Mouse (Mus musculus): ENCODE results near the gene Pccb. TPM values are rescaled to one million over a fixed set of nuclear protein-coding genes. Genes with fewer than 3 reads are reported as not detected.

The Pccb gene
- total and polyA plus RNA-seq, 2 experiments from 2014 or later, result 27.2 to 49.3 TPM

GRCm38 (mm10) chr9:101075694-101076093 lies 41.0 kb upstream of the Pccb start:
- Histone ChIP-seq H3K9me3 (ENCODE audit: low read length) (no peaks in the 10 kb centered on the region), H3K36me3 (ENCODE audit: insufficient read depth) (no peaks in the 10 kb centered on the region), H3K27me3 (ENCODE audit: insufficient read depth, low read length) (no peaks in the 10 kb centered on the region), H3K4me3 (ENCODE audit: low read depth, low read length) (peak overlapping the region; percentile 98), H3K27ac (ENCODE audit: low read depth, low read length) (no peak overlapping the region), H3K9ac (peak overlapping the region; percentile 100), H3K4me1 (ENCODE audit: insufficient read depth) (peaks cover 32% of the 10 kb centered on the region), H3K4me2 (ENCODE audit: low read depth) (peak overlapping the region; percentile 87)
- under 1% methylated on average over 8 of the region's 8 CpGs for WGBS
- DNase-seq (no peak), ATAC-seq (no peak)
- no peak for TF ChIP-seq CTCF (IDR thresholded peaks at IDR 0.05; ENCODE audit: low read depth)

- peak; percentile 24 for DNase-seq
- H3K4me1 ChIP-seq (ENCODE audit: insufficient read depth), result peaks cover 31% of the 10 kb centered on the region
- peak overlapping the region; percentile 98 for H3K4me3 ChIP-seq (ENCODE audit: low read depth, low read length)
- H3K4me2 ChIP-seq (ENCODE audit: low read depth), result peak overlapping the region; percentile 87
- no peaks in the 10 kb centered on the region for H3K9me3 ChIP-seq (ENCODE audit: low read length)
- H3K27me3 ChIP-seq (ENCODE audit: insufficient read depth, low read length), result no peaks in the 10 kb centered on the region
- no peak for ATAC-seq
- peak overlapping the region; percentile 99 for H3K27ac ChIP-seq (ENCODE audit: low read depth, low read length)
- TF ChIP-seq CTCF (IDR thresholded peaks at IDR 0.05; ENCODE audit: low read depth), result no peak
- H3K9ac ChIP-seq, result peak overlapping the region; percentile 100
- under 1% methylated on average over 25 of the region's 25 CpGs for WGBS
- H3K36me3 ChIP-seq (ENCODE audit: insufficient read depth), result no peaks in the 10 kb centered on the region
Measured at GRCm38 (mm10) chr9:101075091-101075581, 40.4 kb upstream of the Pccb start.

GRCm38 (mm10) chr9:101074332-101075021 lies 39.8 kb upstream of the Pccb start:
- H3K9ac ChIP-seq, result peak overlapping the region; percentile 100
- H3K9me3 ChIP-seq (ENCODE audit: low read length), result no peaks in the 10 kb centered on the region
- H3K27ac ChIP-seq (ENCODE audit: low read depth, low read length), result peak overlapping the region; percentile 99
- peak; percentile 18; the same call in 1 of the 2 replicates for TF ChIP-seq CTCF (IDR thresholded peaks at IDR 0.05; ENCODE audit: low read depth)
- peaks cover 25% of the 10 kb centered on the region for H3K4me1 ChIP-seq (ENCODE audit: insufficient read depth)
- H3K36me3 ChIP-seq (ENCODE audit: insufficient read depth), result no peaks in the 10 kb centered on the region
- peak overlapping the region; percentile 87 for H3K4me2 ChIP-seq (ENCODE audit: low read depth)
- peak overlapping the region; percentile 98 for H3K4me3 ChIP-seq (ENCODE audit: low read depth, low read length)
- ATAC-seq, result peak; percentile 79
- no peaks in the 10 kb centered on the region for H3K27me3 ChIP-seq (ENCODE audit: insufficient read depth, low read length)
- under 1% methylated on average over 80 of the region's 100 CpGs for WGBS
- peak; percentile 74 for DNase-seq

- Histone ChIP-seq H3K9me3 (ENCODE audit: low read length) (no peaks in the 10 kb centered on the region), H3K9ac (peak within 1 kb of the TSS; percentile 100), H3K27ac (ENCODE audit: low read depth, low read length) (peak within 1 kb of the TSS; percentile 99), H3K4me3 (ENCODE audit: low read depth, low read length) (peak within 1 kb of the TSS; percentile 98), H3K36me3 (ENCODE audit: insufficient read depth) (no peaks in the 10 kb centered on the region), H3K27me3 (ENCODE audit: insufficient read depth, low read length) (no peaks in the 10 kb centered on the region), H3K4me1 (ENCODE audit: insufficient read depth) (peaks cover 20% of the 10 kb centered on the region), H3K4me2 (ENCODE audit: low read depth) (peak within 1 kb of the TSS; percentile 87)
- no peak for TF ChIP-seq CTCF (IDR thresholded peaks at IDR 0.05; ENCODE audit: low read depth)
- ATAC-seq, result no peak
- WGBS, result under 1% methylated on average over 38 of the region's 43 CpGs
- no peak for DNase-seq
Measured at GRCm38 (mm10) chr9:101073987-101074331, 39.3 kb upstream of the Pccb start, which contains the start of gene Msl2. Gene Msl2, plus strand, starts transcription at chr9:101074101.

- Histone ChIP-seq H3K9me3 (ENCODE audit: low read length) (no peaks in the 10 kb centered on the region), H3K4me1 (ENCODE audit: insufficient read depth) (peaks cover 15% of the 10 kb centered on the region), H3K36me3 (ENCODE audit: insufficient read depth) (no peaks in the 10 kb centered on the region), H3K4me2 (ENCODE audit: low read depth) (peak overlapping the region; percentile 85), H3K9ac (peak overlapping the region; percentile 100), H3K27me3 (ENCODE audit: insufficient read depth, low read length) (no peaks in the 10 kb centered on the region), H3K27ac (ENCODE audit: low read depth, low read length) (peak overlapping the region; percentile 99), H3K4me3 (ENCODE audit: low read depth, low read length) (peak overlapping the region; percentile 98)
- WGBS, result 2% methylated on average over 63 of the region's 65 CpGs
- DNase-seq, result peak; percentile 99
- ATAC-seq, result peak; percentile 93
- no peak for TF ChIP-seq CTCF (IDR thresholded peaks at IDR 0.05; ENCODE audit: low read depth)
Measured at GRCm38 (mm10) chr9:101073041-101073986, 38.6 kb upstream of the Pccb start.

- Histone ChIP-seq H3K4me2 (ENCODE audit: low read depth) (peak overlapping the region; percentile 85; the same call in 1 of the 2 replicates), H3K9ac (peak overlapping the region; percentile 100; the same call in 1 of the 2 replicates), H3K27me3 (ENCODE audit: insufficient read depth, low read length) (no peaks in the 10 kb centered on the region), H3K9me3 (ENCODE audit: low read length) (no peaks in the 10 kb centered on the region), H3K27ac (ENCODE audit: low read depth, low read length) (peak overlapping the region; percentile 99; the same call in 1 of the 2 replicates), H3K4me1 (ENCODE audit: insufficient read depth) (peaks cover 9% of the 10 kb centered on the region), H3K36me3 (ENCODE audit: insufficient read depth) (no peaks in the 10 kb centered on the region), H3K4me3 (ENCODE audit: low read depth, low read length) (no peak overlapping the region; the same call in 1 of the 2 replicates)
- TF ChIP-seq CTCF (IDR thresholded peaks at IDR 0.05; ENCODE audit: low read depth), result no peak
- DNase-seq (no peak), ATAC-seq (no peak)
- WGBS, result 31% methylated on average over 5 of the region's 5 CpGs
Measured at GRCm38 (mm10) chr9:101072506-101072905, 37.8 kb upstream of the Pccb start.

Data from forebrain, postnatal 0 days (tissue).